Mouse (Mus musculus) hematopoietic stem cell, adult 5-6 weeks (primary cell): Measurements from ENCODE around the gene Ubl3. TPM values are rescaled to one million over a fixed set of nuclear protein-coding genes. Genes with fewer than 3 reads are reported as not detected.

ENCODE experiments used
- ATAC-seq, 2 experiments: fragments of 125-278 bp in 1 of 2; replicated peaks in 1 of 2; 2 replicates each; pipeline ENCODE4 v1.8.0; 2016 to 2017; ENCODE audit warnings: inconsistent platforms in 2 of 2, mild to moderate bottlenecking in 2 of 2, moderate number of reproducible peaks in 2 of 2, low read depth in 1 of 2, moderate TSS enrichment in 1 of 2; ENCODE audit not compliant: low FRiP score in 2 of 2, poor library complexity in 2 of 2, severe bottlenecking in 2 of 2, insufficient read depth in 1 of 2, low TSS enrichment in 1 of 2
- total RNA-seq: library from RNA; stranded (forward); fragments of 172-1452, 232-1000 nt; gene quantifications from 2 replicates; pipeline ENCODE4 v1.2.3, GENCODE M21; 2017

The Ubl3 gene
- total RNA-seq, 1 experiment from 2014 or later, result 45.2 TPM

DNA sequence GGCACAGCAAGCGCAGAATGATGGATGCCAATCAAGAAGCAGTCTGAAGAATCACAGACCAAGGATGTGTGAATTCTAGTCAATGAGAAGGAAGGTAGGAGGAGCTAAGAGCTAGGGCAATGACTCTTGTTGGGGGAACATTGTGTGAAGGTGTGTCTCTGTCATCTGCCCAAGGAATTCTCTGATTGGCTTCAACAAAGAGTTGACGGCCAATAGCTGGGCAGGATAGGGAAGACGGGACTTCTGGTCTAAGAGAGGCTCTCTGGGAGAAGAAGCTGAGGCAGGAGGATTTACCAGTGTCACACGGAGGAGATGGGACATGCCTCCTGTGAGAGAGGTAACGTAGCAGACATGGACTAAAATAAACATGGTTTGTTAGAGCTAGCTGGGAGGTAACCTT, 86.5 kb downstream of the Ubl3 start:
- no peak for ATAC-seq

DNA sequence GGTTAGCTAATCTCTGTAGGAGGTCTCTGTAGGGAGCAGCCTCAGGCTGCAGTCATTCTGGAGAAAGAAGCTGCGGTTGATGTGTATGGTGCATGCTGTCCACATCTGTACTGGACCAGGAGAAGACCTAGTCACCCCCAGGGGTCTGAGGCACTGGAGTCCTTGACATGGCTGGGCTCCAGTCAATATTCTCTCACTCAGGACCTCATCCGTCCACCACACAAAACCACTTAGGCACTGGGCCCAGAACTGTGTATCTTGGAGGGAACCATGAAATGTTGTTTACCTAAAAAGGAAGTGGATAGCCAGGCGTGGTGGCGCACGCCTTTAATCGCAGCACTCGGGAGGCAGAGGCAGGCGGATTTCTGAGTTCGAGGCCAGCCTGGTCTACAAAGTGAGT, 87.5 kb downstream of the Ubl3 start:
- ATAC-seq, result no peak

- no peak for ATAC-seq
Measured at GRCm38 (mm10) chr5:148464489-148464888, 88.1 kb downstream of the Ubl3 start.

DNA sequence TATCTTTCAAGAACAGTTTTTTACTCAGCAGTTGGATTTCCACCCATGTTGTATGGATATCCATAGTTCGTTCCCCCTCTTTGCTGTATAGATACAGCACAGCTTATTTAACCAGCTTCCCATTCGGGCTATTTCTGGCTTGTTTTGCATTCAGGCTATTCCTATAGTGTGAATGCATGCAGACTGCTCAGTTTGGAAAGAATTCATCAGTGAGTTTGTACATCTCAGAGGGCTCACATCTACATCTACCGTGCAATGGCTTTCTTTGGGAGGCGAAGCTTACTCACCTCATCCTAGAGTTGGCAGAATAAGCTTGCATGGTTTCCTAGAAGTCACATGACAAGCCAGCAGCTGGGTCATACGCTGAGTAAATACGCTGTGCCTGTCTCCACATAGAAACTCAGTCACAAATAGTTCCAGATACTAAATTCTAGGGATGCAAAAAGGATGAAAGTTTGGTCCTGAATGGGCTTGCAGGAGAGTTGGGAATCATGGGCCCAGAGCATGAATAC, 88.8 kb downstream of the Ubl3 start:
- ATAC-seq, result no peak

Other genes starting within 250 kb of the Ubl3 start
- gene Slc7a1, start 152.9 kb downstream of the Ubl3 start, total RNA-seq, result 18.3 and 23.1 TPM in 2 replicates